Mouse (Mus musculus) frontal cortex, postnatal 36 days (tissue): ENCODE measurements around the gene Clk2.

Experiments used
- DNase-seq, 2 experiments: peaks; one replicate each; pipeline ENCODE4 v3.0.0; 2022; ENCODE audit warnings: low spot score in 2 of 2

Clk2 gene

GRCm38 (mm10) chr3:89224796-89225195, 60.2 kb downstream of the Clk2 start:
- DNase-seq: no peak

- no peak for DNase-seq
These were observed 60.8 kb downstream of the Clk2 start for GRCm38 (mm10) chr3:89225321-89225815.

GRCm38 (mm10) chr3:89225918-89226317, 61.3 kb downstream of the Clk2 start:
- peak in 1 of 2 experiments; percentile 60 for DNase-seq

- DNase-seq: no peak
These were observed 61.8 kb downstream of the Clk2 start for GRCm38 (mm10) chr3:89226361-89226760.
